Comparison of ENCODE assay signal across 10 mouse cellular contexts in genomic region chrX:105006445-105006844, GRCm38 (mm10).
A peak's percentile ranks its signal among the peaks of the same experiment; 100 is the strongest.
DNase-seq lines count a peak whose midpoint lies in the region; ATAC-seq and TF ChIP-seq lines count a peak whose summit lies in the region.
"Had no signal": no experiment of that assay in that cellular context is flagged by ENCODE, and none has a peak within 500 bp of the region (broad histone marks: within the 10 kb centered on the region; RNA-seq: fewer than 3 reads in every experiment).

No protein-coding gene starts in this region.

- 9% methylated on average over 2 of the region's 2 CpGs for WGBS in intestine, postnatal 0 days
- 20% methylated on average over 2 of the region's 2 CpGs for WGBS in intestine, embryonic 16.5 days
- WGBS in embryonic facial prominence, embryonic 11.5 days = 8% methylated on average over 2 of the region's 2 CpGs
- WGBS in intestine, embryonic 15.5 days = 13% methylated on average over 2 of the region's 2 CpGs

- no peak overlapping the region for H3K4me3 ChIP-seq in intestine, postnatal 0 days (ENCODE audit: low read depth, low read length)
- H3K4me3 ChIP-seq in intestine, embryonic 16.5 days (ENCODE audit: low read length) = no peak overlapping the region
- no peak overlapping the region for H3K4me3 ChIP-seq in embryonic facial prominence, embryonic 11.5 days (ENCODE audit: low read depth, low read length)
- H3K4me3 ChIP-seq in intestine, embryonic 15.5 days (replicated peaks) = no peak overlapping the region
- H3K4me3 ChIP-seq: embryonic facial prominence, embryonic 12.5 days; limb, embryonic 12.5 days had no signal

- H3K36me3 ChIP-seq in intestine, postnatal 0 days (ENCODE audit: control insufficient read depth, insufficient read depth) = no peaks in the 10 kb centered on the region
- no peaks in the 10 kb centered on the region for H3K36me3 ChIP-seq in intestine, embryonic 16.5 days (ENCODE audit: control insufficient read depth, insufficient read depth, low read length)
- H3K36me3 ChIP-seq in embryonic facial prominence, embryonic 11.5 days (replicated peaks; ENCODE audit: control insufficient read depth, insufficient read depth, low read depth, low read length) = no peaks in the 10 kb centered on the region
- H3K36me3 ChIP-seq in intestine, embryonic 15.5 days = no peaks in the 10 kb centered on the region
- H3K36me3 ChIP-seq: embryonic facial prominence, embryonic 12.5 days; limb, embryonic 12.5 days had no signal

- no peaks in the 10 kb centered on the region for H3K9me3 ChIP-seq in intestine, postnatal 0 days (ENCODE audit: control insufficient read depth)
- no peaks in the 10 kb centered on the region for H3K9me3 ChIP-seq in intestine, embryonic 16.5 days (ENCODE audit: control insufficient read depth, low read length)
- H3K9me3 ChIP-seq in embryonic facial prominence, embryonic 11.5 days (replicated peaks; ENCODE audit: control insufficient read depth, low read length) = no peaks in the 10 kb centered on the region
- no peaks in the 10 kb centered on the region for H3K9me3 ChIP-seq in intestine, embryonic 15.5 days
- H3K9me3 ChIP-seq: embryonic facial prominence, embryonic 12.5 days; limb, embryonic 12.5 days had no signal

- peak; percentile 71 for TF ChIP-seq CTCF in intestine, postnatal 0 days (IDR thresholded peaks at IDR 0.05; ENCODE audit: low read depth)

- H3K4me1 ChIP-seq in intestine, postnatal 0 days (replicated peaks; ENCODE audit: control insufficient read depth, insufficient read depth, low read length) = no peaks in the 10 kb centered on the region
- H3K4me1 ChIP-seq in intestine, embryonic 16.5 days (ENCODE audit: control insufficient read depth, insufficient read depth, low read length) = no peaks in the 10 kb centered on the region
- no peaks in the 10 kb centered on the region for H3K4me1 ChIP-seq in embryonic facial prominence, embryonic 11.5 days (ENCODE audit: control insufficient read depth, insufficient read depth, low read length)
- H3K4me1 ChIP-seq in intestine, embryonic 15.5 days (replicated peaks) = no peaks in the 10 kb centered on the region
- H3K4me1 ChIP-seq: embryonic facial prominence, embryonic 12.5 days; limb, embryonic 12.5 days had no signal

- H3K9ac ChIP-seq in intestine, postnatal 0 days (ENCODE audit: low read depth, low read length) = no peak overlapping the region
- no peak overlapping the region for H3K9ac ChIP-seq in intestine, embryonic 16.5 days (ENCODE audit: low read depth, low read length)
- H3K9ac ChIP-seq in embryonic facial prominence, embryonic 11.5 days (replicated peaks; ENCODE audit: low read length) = no peak overlapping the region
- no peak overlapping the region for H3K9ac ChIP-seq in intestine, embryonic 15.5 days
- H3K9ac ChIP-seq: embryonic facial prominence, embryonic 12.5 days; limb, embryonic 12.5 days had no signal

- H3K4me2 ChIP-seq in intestine, postnatal 0 days (replicated peaks; ENCODE audit: low read depth) = no peak overlapping the region
- no peak overlapping the region for H3K4me2 ChIP-seq in intestine, embryonic 16.5 days (ENCODE audit: low read depth, low read length)
- no peak overlapping the region for H3K4me2 ChIP-seq in embryonic facial prominence, embryonic 11.5 days (ENCODE audit: low read depth, low read length)
- H3K4me2 ChIP-seq in intestine, embryonic 15.5 days (replicated peaks) = no peak overlapping the region
- H3K4me2 ChIP-seq: embryonic facial prominence, embryonic 12.5 days; limb, embryonic 12.5 days had no signal

- no peaks in the 10 kb centered on the region for H3K27me3 ChIP-seq in intestine, postnatal 0 days (replicated peaks; ENCODE audit: control insufficient read depth, insufficient read depth, low read length)
- no peaks in the 10 kb centered on the region; the same call in 1 of the 2 replicates for H3K27me3 ChIP-seq in intestine, embryonic 16.5 days (replicated peaks; ENCODE audit: control insufficient read depth, insufficient read depth, low read length)
- H3K27me3 ChIP-seq in embryonic facial prominence, embryonic 11.5 days (ENCODE audit: control insufficient read depth, insufficient read depth, low read length) = no peaks in the 10 kb centered on the region
- no peaks in the 10 kb centered on the region for H3K27me3 ChIP-seq in intestine, embryonic 15.5 days (replicated peaks)

- no peak for ATAC-seq in intestine, postnatal 0 days
- ATAC-seq in intestine, embryonic 16.5 days = no peak
- no peak for ATAC-seq in embryonic facial prominence, embryonic 11.5 days (replicated peaks; ENCODE audit: insufficient number of reproducible peaks, low FRiP score, low TSS enrichment, low read depth)
- no peak for ATAC-seq in intestine, embryonic 15.5 days

- no peak overlapping the region for H3K27ac ChIP-seq in intestine, postnatal 0 days (ENCODE audit: low read depth, low read length)
- H3K27ac ChIP-seq in intestine, embryonic 16.5 days (ENCODE audit: low read length) = no peak overlapping the region
- no peak overlapping the region for H3K27ac ChIP-seq in embryonic facial prominence, embryonic 11.5 days (replicated peaks; ENCODE audit: low read depth, low read length)
- H3K27ac ChIP-seq in intestine, embryonic 15.5 days = no peak overlapping the region
- H3K27ac ChIP-seq: embryonic facial prominence, embryonic 12.5 days; limb, embryonic 12.5 days had no signal

- DNase-seq in CD4-positive helper T cell, adult 2 months (ENCODE audit: low read depth, low spot score) = peak; percentile 2
- DNase-seq in R1 (ENCODE audit: low read depth, low spot score) = peak; percentile 11
- DNase-seq in embryonic facial prominence, embryonic 11.5 days (ENCODE audit: low spot score) = peak; percentile 55
- DNase-seq in lung, postnatal 14 days = peak; percentile 0
- no peak for DNase-seq in right cerebral cortex, adult 18-20 months
